Mouse (Mus musculus): ENCODE data around the gene Chat. TPM values are rescaled to one million over a fixed set of nuclear protein-coding genes. Genes with fewer than 3 reads are reported as not detected.

The Chat gene
- total and polyA plus RNA-seq, 3 experiments = 0.20 TPM; not detected in 2

DNA sequence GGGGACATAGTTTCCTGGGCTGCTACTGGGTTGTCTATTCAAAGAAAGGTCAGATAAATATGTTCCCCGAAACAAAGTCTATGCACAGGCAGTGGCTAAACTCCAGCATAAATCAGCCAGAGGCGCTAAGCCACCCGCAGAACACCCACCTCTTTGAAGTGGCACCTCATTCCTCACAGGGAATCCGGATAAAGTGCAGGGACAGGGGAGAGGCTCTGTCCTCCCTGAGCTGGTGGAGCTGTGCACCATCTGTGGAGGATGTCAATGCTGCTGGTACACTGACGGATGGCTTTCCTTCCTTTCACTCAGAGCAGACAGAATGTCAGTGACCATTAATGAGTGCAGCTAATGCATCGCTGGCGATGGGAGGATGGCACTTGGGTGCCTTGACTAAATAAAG, 84.7 kb downstream of the Chat start:
- intact Hi-C loops (cut with DNase I) = no loop called here
- H3K36me3 ChIP-seq (ENCODE audit: control insufficient read depth, insufficient read depth, low read length) = no peaks in the 10 kb centered on the region
- H3K79me2 ChIP-seq (replicated peaks; ENCODE audit: control insufficient read depth, insufficient read depth, low read length) = no peaks in the 10 kb centered on the region
- H3K9ac ChIP-seq (ENCODE audit: low read depth, low read length) = no peak overlapping the region
- WGBS = 21% methylated on average over 7 of the region's 7 CpGs
- DNase-seq = no peak
- no peak for TF ChIP-seq POLR2A (IDR thresholded peaks at IDR 0.05; ENCODE audit: insufficient read depth, low read depth, low read length)
- TF ChIP-seq CTCF (IDR thresholded peaks at IDR 0.05) = no peak
- no peak for TF ChIP-seq EP300 (IDR thresholded peaks at IDR 0.05; ENCODE audit: insufficient read depth, low read depth, low read length)
- H3K27ac ChIP-seq = no peak overlapping the region
- H3K27me3 ChIP-seq (ENCODE audit: control insufficient read depth, insufficient read depth, low read length) = no peaks in the 10 kb centered on the region
- H3K4me1 ChIP-seq (ENCODE audit: control insufficient read depth, insufficient read depth, low read length) = peaks cover 2% of the 10 kb centered on the region
- H3K4me3 ChIP-seq = no peak overlapping the region

DNA sequence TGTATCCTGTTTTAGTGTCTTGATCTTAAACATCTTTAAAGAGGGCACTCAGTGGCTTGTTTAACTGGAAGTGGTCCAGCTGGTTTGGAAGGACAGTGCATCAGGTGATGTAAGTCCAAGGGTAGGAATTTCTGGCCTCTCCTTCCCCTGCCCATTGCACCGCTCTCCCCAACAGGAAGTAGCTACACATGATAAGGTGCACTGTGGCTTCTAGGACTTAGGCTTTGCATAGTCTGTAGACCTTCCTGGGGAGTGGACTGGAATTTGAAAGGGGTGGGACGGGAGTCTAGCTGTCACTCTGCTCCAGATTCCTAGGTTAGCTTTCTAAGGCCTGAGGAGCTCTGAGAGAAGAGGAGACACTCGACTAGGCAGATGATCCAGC, 85.7 kb downstream of the Chat start:
- Histone ChIP-seq H3K27me3 (ENCODE audit: control insufficient read depth, insufficient read depth, low read length) (no peaks in the 10 kb centered on the region), H3K4me1 (ENCODE audit: control insufficient read depth, insufficient read depth, low read length) (peaks cover 2% of the 10 kb centered on the region), H3K36me3 (ENCODE audit: control insufficient read depth, insufficient read depth, low read length) (no peaks in the 10 kb centered on the region), H3K79me2 (replicated peaks; ENCODE audit: control insufficient read depth, insufficient read depth, low read length) (no peaks in the 10 kb centered on the region), H3K27ac (no peak overlapping the region), H3K4me3 (no peak overlapping the region), H3K9ac (ENCODE audit: low read depth, low read length) (no peak overlapping the region)
- intact Hi-C loops (cut with DNase I) = no loop called here
- DNase-seq = no peak
- WGBS = 23% methylated on average over 3 of the region's 3 CpGs
- no peak for TF ChIP-seq EP300 (IDR thresholded peaks at IDR 0.05; ENCODE audit: insufficient read depth, low read depth, low read length)
- TF ChIP-seq CTCF (IDR thresholded peaks at IDR 0.05) = no peak
- TF ChIP-seq POLR2A (IDR thresholded peaks at IDR 0.05; ENCODE audit: insufficient read depth, low read depth, low read length) = no peak

DNA sequence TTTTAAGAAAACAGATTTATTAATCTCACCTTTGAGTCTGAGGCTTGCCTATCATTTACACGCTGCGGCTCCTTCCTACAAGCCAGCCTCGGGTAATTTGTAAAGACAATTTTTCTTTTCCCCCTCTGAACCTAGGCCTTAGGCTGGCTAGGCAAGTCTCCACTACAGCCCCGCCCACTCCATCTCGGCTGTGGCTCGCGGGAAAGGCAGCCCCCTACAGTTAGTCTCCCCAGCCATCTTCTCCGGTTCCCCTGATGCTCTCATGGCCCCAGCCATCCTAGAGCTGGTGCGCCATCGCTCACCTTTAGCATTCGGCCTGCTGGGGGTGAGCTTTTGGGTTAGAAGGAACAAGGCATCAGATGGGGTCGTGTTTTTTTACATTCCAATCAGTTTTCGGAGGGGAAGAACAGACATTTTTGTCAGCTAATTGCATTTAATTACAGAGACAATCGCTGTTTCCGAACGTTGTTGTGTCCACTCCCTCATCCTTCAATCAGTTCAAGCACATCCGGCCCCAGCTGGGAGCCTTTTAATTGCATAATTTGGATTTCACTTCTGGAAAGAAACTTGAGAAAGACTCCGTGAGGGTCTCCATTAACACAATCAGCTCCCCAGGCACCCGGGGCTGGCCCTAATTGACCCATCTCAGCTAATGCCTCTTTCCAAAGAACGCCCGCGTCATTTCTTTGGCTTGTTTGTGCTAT, 86.2 kb downstream of the Chat start:
- no peaks in the 10 kb centered on the region for H3K79me2 ChIP-seq (replicated peaks; ENCODE audit: control insufficient read depth, insufficient read depth, low read length)
- H3K9ac ChIP-seq (ENCODE audit: low read depth, low read length) = no peak overlapping the region
- no peak for DNase-seq
- no peaks in the 10 kb centered on the region for H3K27me3 ChIP-seq (ENCODE audit: control insufficient read depth, insufficient read depth, low read length)
- WGBS = 34% methylated on average over 22 of the region's 22 CpGs
- H3K27ac ChIP-seq = no peak overlapping the region
- H3K4me3 ChIP-seq = no peak overlapping the region
- intact Hi-C loops (cut with DNase I) = no loop called here
- H3K4me1 ChIP-seq (ENCODE audit: control insufficient read depth, insufficient read depth, low read length) = peaks cover 2% of the 10 kb centered on the region
- H3K36me3 ChIP-seq (ENCODE audit: control insufficient read depth, insufficient read depth, low read length) = no peaks in the 10 kb centered on the region
- no peak for TF ChIP-seq POLR2A (IDR thresholded peaks at IDR 0.05; ENCODE audit: insufficient read depth, low read depth, low read length)
- TF ChIP-seq CTCF (IDR thresholded peaks at IDR 0.05) = no peak
- no peak for TF ChIP-seq EP300 (IDR thresholded peaks at IDR 0.05; ENCODE audit: insufficient read depth, low read depth, low read length)

DNA sequence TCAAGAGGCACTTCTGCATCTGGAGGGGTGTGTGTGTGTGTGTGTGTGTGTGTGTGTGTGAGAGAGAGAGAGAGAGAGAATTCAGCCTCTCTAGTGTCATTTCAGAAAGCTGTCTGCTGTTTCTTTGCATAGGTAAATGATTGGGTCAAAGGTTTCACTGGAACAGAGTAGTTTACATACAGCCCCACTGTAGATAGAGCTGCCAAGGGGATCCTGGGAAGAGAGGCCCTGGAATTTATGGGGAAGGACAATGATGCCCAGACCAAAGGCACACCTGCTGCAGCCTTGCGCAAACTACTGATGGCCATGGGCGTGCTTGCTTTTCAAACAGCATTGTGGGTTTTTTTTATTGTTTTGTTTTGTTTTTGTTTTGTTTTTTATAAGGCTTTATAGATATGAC, 93.3 kb downstream of the Chat start:
- Histone ChIP-seq H3K79me2 (replicated peaks; ENCODE audit: control insufficient read depth, insufficient read depth, low read length) (no peaks in the 10 kb centered on the region), H3K27me3 (ENCODE audit: control insufficient read depth, insufficient read depth, low read length) (no peaks in the 10 kb centered on the region), H3K4me1 (ENCODE audit: control insufficient read depth, insufficient read depth, low read length) (no peaks in the 10 kb centered on the region), H3K4me3 (no peak overlapping the region), H3K27ac (no peak overlapping the region), H3K9ac (ENCODE audit: low read depth, low read length) (no peak overlapping the region), H3K36me3 (ENCODE audit: control insufficient read depth, insufficient read depth, low read length) (no peaks in the 10 kb centered on the region)
- no peak for TF ChIP-seq EP300 (IDR thresholded peaks at IDR 0.05; ENCODE audit: insufficient read depth, low read depth, low read length)
- no peak for TF ChIP-seq POLR2A (IDR thresholded peaks at IDR 0.05; ENCODE audit: insufficient read depth, low read depth, low read length)
- no peak for TF ChIP-seq CTCF (IDR thresholded peaks at IDR 0.05)
- WGBS = 91% methylated on average over 2 of the region's 2 CpGs
- intact Hi-C loops (cut with DNase I) = no loop called here
- DNase-seq = no peak

DNA sequence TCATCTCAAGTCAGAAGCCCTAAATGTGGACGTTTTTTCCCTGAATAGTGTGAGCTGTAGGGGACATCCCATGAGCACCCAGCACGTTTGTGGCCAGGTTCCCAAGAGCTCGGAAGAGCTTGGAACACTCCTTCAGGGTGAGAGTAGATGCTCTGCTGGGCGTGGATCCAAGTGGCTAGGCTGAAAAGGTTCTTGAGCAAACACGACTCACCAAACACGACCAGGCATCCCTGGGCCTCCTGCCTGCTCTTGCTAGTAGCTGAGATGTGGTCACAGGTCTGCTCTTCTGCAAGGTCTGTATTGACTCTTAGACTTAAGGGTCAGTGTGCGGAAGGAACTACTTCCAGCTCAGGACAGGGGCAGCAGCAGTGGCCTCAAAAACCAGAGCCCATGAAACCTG, 96.0 kb downstream of the Chat start:
- TF ChIP-seq EP300 (IDR thresholded peaks at IDR 0.05; ENCODE audit: insufficient read depth, low read depth, low read length) (no peak), CTCF (IDR thresholded peaks at IDR 0.05) (no peak), POLR2A (IDR thresholded peaks at IDR 0.05; ENCODE audit: insufficient read depth, low read depth, low read length) (no peak)
- Histone ChIP-seq H3K27me3 (ENCODE audit: control insufficient read depth, insufficient read depth, low read length) (no peaks in the 10 kb centered on the region), H3K27ac (no peak overlapping the region), H3K4me1 (ENCODE audit: control insufficient read depth, insufficient read depth, low read length) (no peaks in the 10 kb centered on the region), H3K79me2 (replicated peaks; ENCODE audit: control insufficient read depth, insufficient read depth, low read length) (no peaks in the 10 kb centered on the region), H3K9ac (ENCODE audit: low read depth, low read length) (no peak overlapping the region), H3K4me3 (no peak overlapping the region), H3K36me3 (ENCODE audit: control insufficient read depth, insufficient read depth, low read length) (no peaks in the 10 kb centered on the region)
- WGBS = 53% methylated on average over 7 of the region's 7 CpGs
- intact Hi-C loops (cut with DNase I) = no loop called here
- no peak for DNase-seq

DNA sequence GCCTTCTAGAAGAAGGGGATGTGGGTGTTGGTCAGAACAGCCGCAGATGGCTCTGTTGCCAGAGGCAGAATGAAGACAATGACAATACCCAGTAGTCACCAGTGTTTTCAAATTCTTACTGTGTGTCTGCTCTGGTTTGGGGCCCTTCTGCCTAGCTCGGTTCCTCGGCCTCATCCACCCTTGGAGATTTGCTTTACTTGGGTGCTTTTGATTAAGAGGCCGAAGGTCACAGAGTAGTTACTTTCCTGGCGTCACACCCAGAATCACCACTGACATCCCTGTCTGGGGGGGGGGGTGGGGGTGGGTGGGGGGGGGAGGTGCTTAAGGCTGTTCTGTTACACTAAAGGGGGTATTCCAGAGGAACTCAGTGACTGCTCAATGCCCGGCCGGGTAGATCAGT, 101.4 kb downstream of the Chat start:
- no peak overlapping the region for H3K4me3 ChIP-seq
- TF ChIP-seq CTCF (IDR thresholded peaks at IDR 0.05) = no peak
- TF ChIP-seq POLR2A (IDR thresholded peaks at IDR 0.05; ENCODE audit: insufficient read depth, low read depth, low read length) = no peak
- TF ChIP-seq EP300 (IDR thresholded peaks at IDR 0.05; ENCODE audit: insufficient read depth, low read depth, low read length) = no peak

More for the DNA sequence above, 101.4 kb downstream of the Chat start:
- Histone ChIP-seq H3K4me1 (ENCODE audit: control insufficient read depth, insufficient read depth, low read length) (no peaks in the 10 kb centered on the region), H3K79me2 (replicated peaks; ENCODE audit: control insufficient read depth, insufficient read depth, low read length) (no peaks in the 10 kb centered on the region), H3K27me3 (ENCODE audit: control insufficient read depth, insufficient read depth, low read length) (no peaks in the 10 kb centered on the region), H3K27ac (no peak overlapping the region), H3K9ac (ENCODE audit: low read depth, low read length) (no peak overlapping the region), H3K36me3 (ENCODE audit: control insufficient read depth, insufficient read depth, low read length) (no peaks in the 10 kb centered on the region)
- intact Hi-C loops (cut with DNase I) = no loop called here
- DNase-seq = no peak
- 49% methylated on average over 7 of the region's 7 CpGs for WGBS

Other genes with a start within 250 kb of the Chat start
- 10 to 100 TPM; 65.0 to 93.6 TPM for gene Ogdhl, start 144.0 kb downstream of the Chat start, total RNA-seq (2021)
- gene Ogdhl, start 144.0 kb downstream of the Chat start, polyA plus RNA-seq (2012; rRNA removed) = 110 and 129 TPM in 2 replicates
- gene 1700024G13Rik, start 77.6 kb downstream of the Chat start, total RNA-seq (2021) = not detected
- 0.53 TPM in 1 of 2 replicates, not detected in the other for gene 1700024G13Rik, start 77.6 kb downstream of the Chat start, polyA plus RNA-seq (2012; rRNA removed)
- under 1 TPM in 1 of 2 experiments, not detected in 1; 0.09 TPM for gene Slc18a3, start 1.1 kb downstream of the Chat start, total RNA-seq (2021)
- gene Slc18a3, start 1.1 kb downstream of the Chat start, polyA plus RNA-seq (2012; rRNA removed) = 0.43 and 0.47 TPM in 2 replicates
- gene Ercc6, start 47.5 kb upstream of the Chat start, total RNA-seq (2021) = 1 to 10 TPM; 2.8 to 3.7 TPM
- gene Ercc6, start 47.5 kb upstream of the Chat start, polyA plus RNA-seq (2012; rRNA removed) = 1.8 and 5.9 TPM in 2 replicates
- not detected for gene Prrxl1, start 133.4 kb upstream of the Chat start, total RNA-seq (2021)
- gene Prrxl1, start 133.4 kb upstream of the Chat start, polyA plus RNA-seq (2012; rRNA removed) = not detected in 2 replicates
- 100 to 1,000 TPM in 1 of 2 experiments, 10 to 100 TPM in 1; 87.3 to 136 TPM for gene 3425401B19Rik, start 219.3 kb upstream of the Chat start, total RNA-seq (2021)
- gene 3425401B19Rik, start 219.3 kb upstream of the Chat start, polyA plus RNA-seq (2012; rRNA removed) = 36.3 and 45.6 TPM in 2 replicates

All from heart, adult 2 months (tissue).